Mouse (Mus musculus) brown adipose tissue, adult 24 weeks (tissue): ENCODE data around the gene Timp1. TPM values are rescaled to one million over a fixed set of nuclear protein-coding genes. Genes with fewer than 3 reads are reported as not detected.

ENCODE experiments used
- H3K27ac ChIP-seq: fragments of 200-500 bp; replicated peaks from 2 replicates; pipeline ENCODE4 v1.5.1; 2012; ENCODE audit warnings: low read depth, mild to moderate bottlenecking, low read length
- H3K4me1 ChIP-seq: fragments of 200-500 bp; 2 replicates; pipeline ENCODE4 v1.6.1; 2012; ENCODE audit warnings: low read length, mixed read lengths; ENCODE audit not compliant: control insufficient read depth, insufficient read depth, insufficient read length
- H3K4me3 ChIP-seq: fragments of 200-500 bp; 2 replicates; pipeline ENCODE4 v1.5.1; 2012; ENCODE audit warnings: low read depth, mild to moderate bottlenecking, low read length, moderate library complexity; ENCODE audit not compliant: insufficient read depth
- polyA plus RNA-seq: library from polyadenylated mRNA; stranded (reverse); fragments of >200 nt; gene quantifications from 2 replicates; pipeline ENCODE4 v1.2.4, GENCODE M21; 2012; ENCODE audit not compliant: missing spikeins, insufficient read depth, insufficient read length

Timp1 gene
- not detected in 2 replicates for polyA plus RNA-seq

GRCm38 (mm10) chrX:20869962-20870513 is at the start of gene Timp1:
Timp1 (plus strand) TSS chrX:20870166.
- Histone ChIP-seq H3K4me3 (no peak within 1 kb of the TSS), H3K27ac (no peak within 1 kb of the TSS), H3K4me1 (no peaks in the 10 kb centered on the region)

DNA sequence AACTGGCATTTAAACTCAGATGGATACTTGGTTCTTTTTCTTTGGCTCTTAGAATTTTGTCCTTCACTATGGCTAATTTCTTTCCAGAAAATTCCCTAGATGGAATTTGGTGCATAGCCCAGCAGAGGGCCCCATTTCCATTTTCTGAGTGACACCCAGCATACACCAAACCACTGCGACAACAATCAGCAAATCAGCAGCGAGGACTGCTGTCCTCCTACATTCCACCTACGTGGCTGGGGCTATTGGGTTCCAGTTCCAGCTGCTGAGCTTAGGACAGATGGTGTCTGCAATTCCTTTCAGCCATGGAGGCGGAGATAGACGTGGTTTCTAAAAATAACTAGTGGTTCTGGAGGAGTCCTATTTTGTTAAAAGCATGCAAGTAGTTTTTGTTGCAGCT is 41.0 kb upstream of the Timp1 start:
- Histone ChIP-seq H3K4me3 (no peak overlapping the region), H3K4me1 (no peaks in the 10 kb centered on the region), H3K27ac (no peak overlapping the region)

GRCm38 (mm10) chrX:20847232-20847631 is 22.7 kb upstream of the Timp1 start:
- Histone ChIP-seq H3K4me3 (no peak overlapping the region), H3K27ac (no peak overlapping the region), H3K4me1 (no peaks in the 10 kb centered on the region)

- Histone ChIP-seq H3K27ac (no peak overlapping the region), H3K4me3 (peak overlapping the region; percentile 43), H3K4me1 (no peaks in the 10 kb centered on the region)
These were observed 22.1 kb upstream of the Timp1 start for GRCm38 (mm10) chrX:20847816-20848215.

DNA sequence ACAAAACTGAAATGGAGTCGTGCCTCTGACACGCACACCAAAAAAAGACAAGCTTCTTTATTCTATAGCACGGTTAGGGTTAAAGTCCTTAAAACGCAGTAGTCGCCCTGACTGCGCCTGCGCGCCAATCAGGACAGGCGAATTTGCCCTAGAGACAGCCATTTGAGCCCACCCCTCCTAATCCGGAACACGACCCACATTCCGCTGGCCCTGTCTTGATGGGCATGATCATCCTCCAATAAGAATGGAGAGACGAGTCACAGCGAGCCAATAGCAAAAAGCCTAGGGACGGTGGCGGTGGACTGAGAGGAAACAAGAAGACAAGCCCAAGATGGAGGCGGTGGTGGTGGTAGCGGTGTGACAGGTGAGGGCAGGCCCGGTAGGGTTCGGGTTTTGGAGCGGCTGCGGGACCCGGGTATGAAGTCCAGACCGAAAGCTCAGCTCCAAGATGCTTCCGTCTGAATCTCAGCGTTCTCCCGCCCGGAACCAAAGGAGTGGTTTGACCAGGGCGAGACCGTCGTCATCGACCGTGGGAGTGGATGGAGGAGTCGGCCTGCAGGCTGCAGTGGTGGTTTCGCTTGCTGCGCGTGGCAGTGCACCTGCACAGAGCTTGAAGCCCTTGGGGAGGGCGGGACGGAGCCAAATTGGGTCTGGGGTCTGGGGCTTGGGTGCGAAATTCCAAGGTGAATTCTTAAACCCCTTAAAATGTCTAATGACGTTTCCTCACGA is 21.5 kb upstream of the Timp1 start:
- Histone ChIP-seq H3K4me3 (peak overlapping the region; percentile 86), H3K27ac (peak overlapping the region; percentile 69), H3K4me1 (no peaks in the 10 kb centered on the region)

GRCm38 (mm10) chrX:20853794-20854193 is 16.2 kb upstream of the Timp1 start:
- H3K4me1 ChIP-seq: no peaks in the 10 kb centered on the region
- H3K27ac ChIP-seq: no peak overlapping the region
- no peak overlapping the region for H3K4me3 ChIP-seq

GRCm38 (mm10) chrX:20861453-20862104 is 8.4 kb upstream of the Timp1 start:
- Histone ChIP-seq H3K4me3 (no peak overlapping the region), H3K27ac (no peak overlapping the region), H3K4me1 (no peaks in the 10 kb centered on the region)

- no peaks in the 10 kb centered on the region for H3K4me1 ChIP-seq
- H3K27ac ChIP-seq: no peak overlapping the region
- H3K4me3 ChIP-seq: peak overlapping the region; percentile 22
These were observed 7.6 kb upstream of the Timp1 start for GRCm38 (mm10) chrX:20862105-20863065.

DNA sequence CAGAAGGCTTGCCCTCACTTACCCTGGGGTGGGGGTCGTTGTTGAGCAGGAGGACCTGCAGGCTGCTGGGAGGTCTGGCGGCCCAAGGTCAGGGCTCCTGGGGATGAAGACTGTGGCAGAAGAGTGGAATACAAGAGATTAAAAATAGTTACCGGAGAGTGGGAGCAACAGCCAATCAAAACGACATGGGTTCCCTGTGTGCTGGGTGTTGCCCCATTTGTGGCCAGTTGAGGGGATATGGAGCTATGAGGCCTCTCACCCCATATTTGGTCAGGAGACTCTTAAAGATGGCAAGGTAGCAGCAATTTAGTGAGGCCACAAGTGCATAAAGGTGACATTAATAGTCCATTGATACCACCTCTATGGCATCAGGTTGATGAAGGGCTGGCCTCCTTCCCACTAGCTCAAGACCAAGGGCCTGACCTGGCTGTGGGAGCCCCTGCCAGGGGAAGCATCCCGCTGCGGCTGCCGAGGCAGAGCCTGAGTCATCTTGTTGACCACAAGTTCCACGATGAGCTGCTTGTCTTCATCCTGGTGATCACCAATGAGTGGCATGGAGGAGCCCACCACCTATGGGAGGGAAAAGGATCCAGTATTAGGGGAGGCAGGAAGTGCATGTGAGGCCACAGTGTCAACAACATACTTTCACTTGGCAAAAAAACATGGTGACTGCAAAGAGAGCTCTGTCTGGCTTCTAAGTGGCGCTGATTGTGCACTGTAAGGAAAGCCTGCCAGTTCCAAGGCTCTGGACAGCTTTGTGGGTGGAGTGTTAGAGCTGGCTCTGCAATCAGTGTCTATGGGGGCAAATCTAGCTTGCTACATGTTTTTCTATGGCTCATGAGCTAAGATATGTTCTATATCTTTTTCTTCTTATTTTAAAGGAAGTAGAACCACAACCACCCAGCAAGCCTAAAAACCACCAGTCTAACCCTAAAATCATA is 6.5 kb upstream of the Timp1 start:
- H3K4me1 ChIP-seq: no peaks in the 10 kb centered on the region
- H3K4me3 ChIP-seq: no peak overlapping the region
- no peak overlapping the region for H3K27ac ChIP-seq

DNA sequence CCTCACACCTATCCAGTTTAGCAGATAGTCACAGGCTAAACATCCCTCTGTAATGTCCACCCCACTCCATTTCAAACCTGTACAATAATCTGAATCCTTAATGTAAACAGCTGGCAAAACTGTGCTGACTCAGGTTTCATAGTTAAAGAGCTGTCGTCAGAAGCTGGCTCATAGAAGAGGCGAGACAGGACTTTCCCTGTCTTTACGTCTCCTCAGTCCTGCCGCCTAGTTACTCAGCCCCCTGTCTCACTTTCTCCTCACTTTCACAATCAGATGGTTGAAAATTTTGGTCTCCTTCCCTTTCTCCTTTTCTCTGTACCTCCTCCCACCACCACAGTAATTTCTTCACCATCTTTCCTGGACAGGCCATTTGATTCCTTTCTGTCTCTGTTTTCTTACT is 1.9 kb upstream of the Timp1 start:
- Histone ChIP-seq H3K4me1 (no peaks in the 10 kb centered on the region), H3K4me3 (no peak overlapping the region), H3K27ac (no peak overlapping the region)

DNA sequence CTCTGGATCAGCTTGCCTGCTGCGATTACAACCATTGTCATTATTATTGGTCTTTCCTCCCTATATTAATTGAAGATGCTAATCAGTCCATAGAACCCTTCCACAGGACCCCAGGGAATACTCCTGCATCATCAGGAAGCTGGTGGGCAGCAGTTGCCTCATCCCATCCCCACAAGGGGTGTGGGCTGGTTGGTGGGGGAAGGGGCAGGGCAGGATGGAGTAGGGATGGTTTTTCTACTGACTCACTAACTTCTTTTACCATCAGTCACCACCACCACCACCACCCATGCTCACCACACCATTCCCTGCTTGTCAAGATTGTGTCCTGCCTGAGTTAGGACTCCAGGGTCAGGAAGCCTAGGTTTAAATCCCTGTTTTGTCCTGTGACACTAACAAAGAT is 763 bp upstream of the Timp1 start:
- H3K4me1 ChIP-seq: no peaks in the 10 kb centered on the region
- no peak overlapping the region for H3K27ac ChIP-seq
- no peak overlapping the region for H3K4me3 ChIP-seq

- H3K27ac ChIP-seq: no peak overlapping the region
- H3K4me3 ChIP-seq: no peak overlapping the region
These were observed 3.0 kb downstream of the Timp1 start for GRCm38 (mm10) chrX:20872928-20873500.

DNA sequence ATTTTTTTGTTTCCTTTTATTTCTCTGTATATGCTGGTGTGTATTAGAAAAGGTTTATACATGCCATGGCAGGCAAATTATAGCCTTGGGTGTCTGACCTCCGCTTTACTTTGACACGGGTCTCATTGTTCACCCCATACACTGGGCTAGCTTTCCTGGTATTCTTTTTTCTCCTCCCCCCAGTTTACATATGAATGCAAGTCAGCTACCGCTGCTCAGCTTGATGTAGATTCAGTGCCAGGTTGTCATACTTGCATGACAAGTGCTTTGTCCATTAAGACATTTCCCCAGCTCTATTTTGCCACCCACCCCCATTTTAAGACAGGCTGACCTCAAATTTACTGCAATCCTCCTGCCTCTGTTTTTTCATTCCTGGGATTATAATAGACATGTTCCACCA is 5.3 kb downstream of the Timp1 start:
- no peak overlapping the region for H3K4me3 ChIP-seq
- no peaks in the 10 kb centered on the region for H3K4me1 ChIP-seq
- no peak overlapping the region for H3K27ac ChIP-seq

More at GRCm38 (mm10) chrX:20872928-20873500, 3.0 kb downstream of the Timp1 start:
- no peaks in the 10 kb centered on the region for H3K4me1 ChIP-seq

GRCm38 (mm10) chrX:20910074-20910473 is 40.1 kb downstream of the Timp1 start:
- Histone ChIP-seq H3K4me1 (no peaks in the 10 kb centered on the region), H3K4me3 (no peak overlapping the region), H3K27ac (no peak overlapping the region)
